Mouse (Mus musculus): ENCODE data around the gene Ltbp3. TPM values are rescaled to one million over a fixed set of nuclear protein-coding genes. Genes with fewer than 3 reads are reported as not detected.

The Ltbp3 gene
- polyA plus RNA-seq, 1 experiment from 2014 or later, result 3.5 TPM

GRCm38 (mm10) chr19:5770925-5771860 is 30.5 kb downstream of the Ltbp3 start, which contains the start of gene Scyl1:
TSS of gene Scyl1 (minus strand) at chr19:5771419.
- 1% methylated on average over 64 of the region's 64 CpGs for WGBS
- peak; percentile 96 for DNase-seq (ENCODE audit: low spot score)

GRCm38 (mm10) chr19:5777387-5778032 is 36.8 kb downstream of the Ltbp3 start:
- no peaks in the 10 kb centered on the region for H3K36me3 ChIP-seq (replicated peaks)
- no peak overlapping the region for H3K4me3 ChIP-seq
- no peak overlapping the region for H3K27ac ChIP-seq (replicated peaks)
- 80% methylated on average over 9 of the region's 9 CpGs for WGBS
- no peaks in the 10 kb centered on the region for H3K27me3 ChIP-seq (replicated peaks; ENCODE audit: low read depth, poor library complexity, severe bottlenecking)
- no peak for DNase-seq (ENCODE audit: low spot score)
- H3K9me3 ChIP-seq, result no peaks in the 10 kb centered on the region
- H3K4me1 ChIP-seq, result no peaks in the 10 kb centered on the region

More at GRCm38 (mm10) chr19:5770925-5771860, 30.5 kb downstream of the Ltbp3 start, which contains the start of gene Scyl1:
- Histone ChIP-seq H3K36me3 (replicated peaks) (peaks cover 39% of the 10 kb centered on the region), H3K27me3 (replicated peaks; ENCODE audit: low read depth, poor library complexity, severe bottlenecking) (no peaks in the 10 kb centered on the region), H3K4me3 (peak within 1 kb of the TSS; percentile 85), H3K27ac (replicated peaks) (peak within 1 kb of the TSS; percentile 90), H3K9me3 (no peaks in the 10 kb centered on the region), H3K4me1 (peaks cover 18% of the 10 kb centered on the region)

- Histone ChIP-seq H3K4me1 (no peaks in the 10 kb centered on the region), H3K9me3 (no peaks in the 10 kb centered on the region), H3K4me3 (no peak overlapping the region), H3K27ac (replicated peaks) (no peak overlapping the region), H3K36me3 (replicated peaks) (no peaks in the 10 kb centered on the region), H3K27me3 (replicated peaks; ENCODE audit: low read depth, poor library complexity, severe bottlenecking) (no peaks in the 10 kb centered on the region)
- DNase-seq (ENCODE audit: low spot score), result no peak
- 54% methylated on average over 8 of the region's 8 CpGs for WGBS
These were observed 37.6 kb downstream of the Ltbp3 start for GRCm38 (mm10) chr19:5778312-5778711.

- H3K9me3 ChIP-seq, result no peaks in the 10 kb centered on the region
- H3K36me3 ChIP-seq (replicated peaks), result no peaks in the 10 kb centered on the region
- no peak overlapping the region for H3K27ac ChIP-seq (replicated peaks)
- H3K27me3 ChIP-seq (replicated peaks; ENCODE audit: low read depth, poor library complexity, severe bottlenecking), result no peaks in the 10 kb centered on the region
- no peak overlapping the region for H3K4me3 ChIP-seq
- WGBS, result 64% methylated on average over 7 of the region's 7 CpGs
- peak; percentile 43 for DNase-seq (ENCODE audit: low spot score)
- no peaks in the 10 kb centered on the region for H3K4me1 ChIP-seq
These were observed 39.5 kb downstream of the Ltbp3 start for GRCm38 (mm10) chr19:5780203-5780602.

GRCm38 (mm10) chr19:5781532-5781931 is 40.8 kb downstream of the Ltbp3 start:
- Histone ChIP-seq H3K9me3 (no peaks in the 10 kb centered on the region), H3K27ac (replicated peaks) (no peak overlapping the region), H3K36me3 (replicated peaks) (no peaks in the 10 kb centered on the region), H3K27me3 (replicated peaks; ENCODE audit: low read depth, poor library complexity, severe bottlenecking) (no peaks in the 10 kb centered on the region), H3K4me3 (no peak overlapping the region), H3K4me1 (no peaks in the 10 kb centered on the region)
- DNase-seq (ENCODE audit: low spot score), result no peak
- 90% methylated on average over 6 of the region's 6 CpGs for WGBS

- WGBS, result 90% methylated on average over 1 of the region's 1 CpGs
- Histone ChIP-seq H3K4me3 (no peak overlapping the region), H3K9me3 (no peaks in the 10 kb centered on the region), H3K27ac (replicated peaks) (no peak overlapping the region), H3K27me3 (replicated peaks; ENCODE audit: low read depth, poor library complexity, severe bottlenecking) (no peaks in the 10 kb centered on the region), H3K36me3 (replicated peaks) (no peaks in the 10 kb centered on the region), H3K4me1 (peaks cover 4% of the 10 kb centered on the region)
- no peak for DNase-seq (ENCODE audit: low spot score)
These were observed 41.4 kb downstream of the Ltbp3 start for GRCm38 (mm10) chr19:5782121-5782520.

GRCm38 (mm10) chr19:5784958-5785577 is 44.4 kb downstream of the Ltbp3 start:
- Histone ChIP-seq H3K36me3 (replicated peaks) (no peaks in the 10 kb centered on the region), H3K9me3 (no peaks in the 10 kb centered on the region), H3K27ac (replicated peaks) (no peak overlapping the region), H3K4me3 (no peak overlapping the region), H3K27me3 (replicated peaks; ENCODE audit: low read depth, poor library complexity, severe bottlenecking) (no peaks in the 10 kb centered on the region), H3K4me1 (peaks cover 10% of the 10 kb centered on the region)
- 60% methylated on average over 10 of the region's 10 CpGs for WGBS
- no peak for DNase-seq (ENCODE audit: low spot score)

GRCm38 (mm10) chr19:5786441-5787114 is 45.9 kb downstream of the Ltbp3 start:
- Histone ChIP-seq H3K4me3 (0 out of 2 replicates have a peak overlapping the region, but pooled peaks have one; percentile 0), H3K27ac (replicated peaks) (no peak overlapping the region), H3K27me3 (replicated peaks; ENCODE audit: low read depth, poor library complexity, severe bottlenecking) (no peaks in the 10 kb centered on the region), H3K9me3 (no peaks in the 10 kb centered on the region), H3K4me1 (peaks cover 10% of the 10 kb centered on the region), H3K36me3 (replicated peaks) (no peaks in the 10 kb centered on the region)
- DNase-seq (ENCODE audit: low spot score), result peak; percentile 89
- WGBS, result 13% methylated on average over 12 of the region's 12 CpGs

- H3K36me3 ChIP-seq (replicated peaks), result no peaks in the 10 kb centered on the region
- peak; percentile 86 for DNase-seq (ENCODE audit: low spot score)
- no peaks in the 10 kb centered on the region for H3K27me3 ChIP-seq (replicated peaks; ENCODE audit: low read depth, poor library complexity, severe bottlenecking)
- H3K27ac ChIP-seq (replicated peaks), result peak overlapping the region; percentile 15; the same call in 1 of the 2 replicates
- 14% methylated on average over 8 of the region's 8 CpGs for WGBS
- no peaks in the 10 kb centered on the region for H3K9me3 ChIP-seq
- H3K4me3 ChIP-seq, result no peak overlapping the region; the same call in 1 of the 2 replicates
- H3K4me1 ChIP-seq, result peaks cover 10% of the 10 kb centered on the region
These were observed 46.5 kb downstream of the Ltbp3 start for GRCm38 (mm10) chr19:5787128-5787635.

GRCm38 (mm10) chr19:5787920-5788319 is 47.2 kb downstream of the Ltbp3 start:
- 86% methylated on average over 7 of the region's 7 CpGs for WGBS
- Histone ChIP-seq H3K27me3 (replicated peaks; ENCODE audit: low read depth, poor library complexity, severe bottlenecking) (no peaks in the 10 kb centered on the region), H3K4me3 (no peak overlapping the region), H3K36me3 (replicated peaks) (no peaks in the 10 kb centered on the region), H3K9me3 (no peaks in the 10 kb centered on the region), H3K27ac (replicated peaks) (no peak overlapping the region), H3K4me1 (peaks cover 10% of the 10 kb centered on the region)
- DNase-seq (ENCODE audit: low spot score), result no peak

GRCm38 (mm10) chr19:5788620-5789019 is 47.9 kb downstream of the Ltbp3 start:
- Histone ChIP-seq H3K36me3 (replicated peaks) (no peaks in the 10 kb centered on the region), H3K4me1 (peaks cover 10% of the 10 kb centered on the region), H3K4me3 (no peak overlapping the region), H3K27me3 (replicated peaks; ENCODE audit: low read depth, poor library complexity, severe bottlenecking) (no peaks in the 10 kb centered on the region), H3K9me3 (no peaks in the 10 kb centered on the region), H3K27ac (replicated peaks) (no peak overlapping the region)
- DNase-seq (ENCODE audit: low spot score), result no peak
- WGBS, result 85% methylated on average over 7 of the region's 7 CpGs

- WGBS, result 65% methylated on average over 5 of the region's 5 CpGs
- Histone ChIP-seq H3K27ac (replicated peaks) (no peak overlapping the region), H3K27me3 (replicated peaks; ENCODE audit: low read depth, poor library complexity, severe bottlenecking) (no peaks in the 10 kb centered on the region), H3K9me3 (no peaks in the 10 kb centered on the region), H3K4me1 (peaks cover 12% of the 10 kb centered on the region), H3K36me3 (replicated peaks) (no peaks in the 10 kb centered on the region), H3K4me3 (no peak overlapping the region)
- no peak for DNase-seq (ENCODE audit: low spot score)
These were observed 48.4 kb downstream of the Ltbp3 start for GRCm38 (mm10) chr19:5789066-5789465.

Data from embryonic facial prominence, embryonic 10.5 days (tissue).